Mouse (Mus musculus) yolk sac, embryonic 10.5 days (tissue): ENCODE data around the gene Slc25a3.
A peak's percentile ranks its signal among the peaks of the same experiment; 100 is the strongest.

Source experiments
- DNase-seq: peaks from one replicate; pipeline ENCODE4 v3.0.0-alpha.2; 2017; ENCODE audit warnings: low spot score

The Slc25a3 gene

GRCm38 (mm10) chr10:91123828-91124822 lies at the start of gene Slc25a3:
Gene Slc25a3, minus strand, starts transcription at chr10:91124059.
- peak; percentile 98 for DNase-seq

GRCm38 (mm10) chr10:91172329-91173100 lies 48.7 kb upstream of the Slc25a3 start:
- DNase-seq, result no peak

GRCm38 (mm10) chr10:91171455-91172328 lies 47.8 kb upstream of the Slc25a3 start:
- DNase-seq, result peak; percentile 96

GRCm38 (mm10) chr10:91171041-91171440 lies 47.2 kb upstream of the Slc25a3 start:
- DNase-seq, result no peak

GRCm38 (mm10) chr10:91170143-91170941 lies 46.5 kb upstream of the Slc25a3 start:
- peak; percentile 86 for DNase-seq

GRCm38 (mm10) chr10:91169414-91170065 lies 45.7 kb upstream of the Slc25a3 start:
- DNase-seq, result no peak

- DNase-seq, result no peak
Measured at GRCm38 (mm10) chr10:91167352-91167751, 43.5 kb upstream of the Slc25a3 start.

GRCm38 (mm10) chr10:91166890-91167289 lies 43.0 kb upstream of the Slc25a3 start:
- peak; percentile 43 for DNase-seq

- DNase-seq, result no peak
Measured at GRCm38 (mm10) chr10:91165850-91166249, 42.0 kb upstream of the Slc25a3 start.

- no peak for DNase-seq
Measured at GRCm38 (mm10) chr10:91164491-91164890, 40.6 kb upstream of the Slc25a3 start.

- DNase-seq, result no peak
Measured at GRCm38 (mm10) chr10:91162511-91163163, 38.8 kb upstream of the Slc25a3 start.

GRCm38 (mm10) chr10:91162077-91162476 lies 38.2 kb upstream of the Slc25a3 start:
- DNase-seq, result peak; percentile 34

GRCm38 (mm10) chr10:91161006-91161405 lies 37.1 kb upstream of the Slc25a3 start:
- no peak for DNase-seq

- DNase-seq, result no peak
Measured at GRCm38 (mm10) chr10:91158442-91158841, 34.6 kb upstream of the Slc25a3 start.

- DNase-seq, result no peak
Measured at GRCm38 (mm10) chr10:91156338-91156737, 32.5 kb upstream of the Slc25a3 start.

- DNase-seq, result no peak
Measured at GRCm38 (mm10) chr10:91153894-91154503, 30.1 kb upstream of the Slc25a3 start.

- no peak for DNase-seq
Measured at GRCm38 (mm10) chr10:91145413-91145812, 21.6 kb upstream of the Slc25a3 start.

GRCm38 (mm10) chr10:91143313-91144230 lies 19.7 kb upstream of the Slc25a3 start:
- no peak for DNase-seq
